Mouse (Mus musculus) hindbrain, embryonic 16.5 days (tissue): ENCODE measurements at regions not wholly inside any gene's neighbourhood (a gene's known extent, or its start where the extent isn't known, plus 50 kb on each side); places are given as distances from the start of the nearest gene placed in this dataset.

ENCODE experiments used
- ATAC-seq: fragments of 200-750 bp; cut with Nextera tagmentation; 2 replicates; pipeline ENCODE4 v1.8.0; 2017; ENCODE audit warnings: moderate TSS enrichment, moderate library complexity
- H3K27ac ChIP-seq: fragments of 300-500 bp; sonication (generic); 2 replicates; pipeline ENCODE4 v1.5.1; 2014; ENCODE audit warnings: low read depth, mild to moderate bottlenecking, control low read depth, low read length, moderate library complexity
- H3K27me3 ChIP-seq: fragments of 300-500 bp; sonication (generic); replicated peaks from 2 replicates; pipeline ENCODE4 v1.6.1; 2014; ENCODE audit warnings: low read length; ENCODE audit not compliant: control insufficient read depth, insufficient read depth
- H3K36me3 ChIP-seq: fragments of 300-500 bp; sonication (generic); 2 replicates; pipeline ENCODE4 v1.6.1; 2014; ENCODE audit warnings: mild to moderate bottlenecking, low read length, moderate library complexity, mixed read lengths; ENCODE audit not compliant: control insufficient read depth, insufficient read depth
- H3K4me1 ChIP-seq: fragments of 300-500 bp; sonication (generic); 2 replicates; pipeline ENCODE4 v1.6.1; 2014; ENCODE audit warnings: low read depth, low read length; ENCODE audit not compliant: control insufficient read depth, insufficient read depth
- H3K4me2 ChIP-seq: fragments of 300-500 bp; sonication (generic); 2 replicates; pipeline ENCODE4 v1.6.1; 2014; ENCODE audit warnings: mild to moderate bottlenecking, low read length, control low read depth, moderate library complexity
- H3K4me3 ChIP-seq: fragments of 300-500 bp; sonication (generic); 2 replicates; pipeline ENCODE4 v1.5.1; 2014; ENCODE audit warnings: mild to moderate bottlenecking, low read length, control low read depth, moderate library complexity
- H3K9ac ChIP-seq: fragments of 300-500 bp; sonication (generic); 2 replicates; pipeline ENCODE4 v1.6.1; 2014; ENCODE audit warnings: low read depth, mild to moderate bottlenecking, control low read depth, low read length, moderate library complexity
- H3K9me3 ChIP-seq: fragments of 300-500 bp; sonication (generic); 2 replicates; pipeline ENCODE4 v1.6.1; 2014; ENCODE audit warnings: mild to moderate bottlenecking, low read length, moderate library complexity; ENCODE audit not compliant: control insufficient read depth
- WGBS: fragments of 180-500 bp; shearing (Covaris S2); extraction: QIAGEN DNeasy Blood & Tissue Kit; methylation state at CpG from one replicate; pipeline ENCODE4 v1.1.7; 2014; 5-methylcytosine and 5-hydroxymethylcytosine counted together

DNA sequence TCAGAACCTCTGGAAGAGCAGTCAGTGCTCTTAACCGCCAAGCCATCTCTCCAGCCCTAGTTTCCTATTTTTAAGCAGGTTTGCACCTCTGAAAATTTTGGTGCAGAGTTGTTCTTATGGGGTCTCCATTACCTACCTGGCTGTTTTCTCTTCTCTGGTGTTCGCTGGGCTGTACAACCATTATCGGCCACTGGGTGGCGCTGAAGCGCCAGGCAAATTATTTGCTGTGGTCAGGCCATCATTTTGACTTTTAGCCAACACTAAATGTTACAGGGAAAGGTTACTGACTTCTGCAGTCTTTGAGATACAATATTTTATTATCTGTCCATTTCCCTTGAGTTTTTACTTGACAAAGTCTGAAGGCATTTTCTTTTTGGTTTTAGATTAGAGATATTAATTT is 74.8 kb upstream of the Fam241a start:
- no peaks in the 10 kb centered on the region for H3K27me3 ChIP-seq
- H3K36me3 ChIP-seq, result no peaks in the 10 kb centered on the region
- no peak for ATAC-seq
- no peak overlapping the region for H3K27ac ChIP-seq
- H3K9me3 ChIP-seq, result no peaks in the 10 kb centered on the region
- WGBS, result 6% methylated on average over 5 of the region's 5 CpGs
- no peaks in the 10 kb centered on the region for H3K4me1 ChIP-seq
- no peak overlapping the region for H3K4me2 ChIP-seq
- no peak overlapping the region for H3K4me3 ChIP-seq
- no peak overlapping the region for H3K9ac ChIP-seq

DNA sequence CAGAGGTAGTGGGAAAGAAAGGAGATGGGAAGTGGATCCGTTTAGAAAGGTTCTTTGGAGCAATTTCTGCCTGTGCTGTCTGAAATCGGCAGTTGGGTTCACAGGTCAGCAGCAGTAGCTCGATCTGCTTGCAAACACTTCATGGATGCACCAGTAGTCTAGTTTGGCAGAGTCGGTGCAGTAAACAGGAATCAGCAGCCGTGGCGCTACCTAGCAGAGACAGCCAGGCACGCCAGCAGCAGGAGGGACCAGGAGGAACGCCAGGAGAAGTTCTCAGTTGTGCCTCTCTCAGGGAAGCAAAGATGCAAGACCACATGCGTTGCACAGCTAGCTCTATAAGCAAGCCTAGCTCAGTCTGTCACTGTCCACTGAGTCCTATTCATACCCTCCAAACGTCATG is 71.0 kb upstream of the Fam241a start:
- H3K9ac ChIP-seq, result no peak overlapping the region
- no peaks in the 10 kb centered on the region for H3K27me3 ChIP-seq
- no peak for ATAC-seq
- 72% methylated on average over 10 of the region's 10 CpGs for WGBS
- no peaks in the 10 kb centered on the region for H3K9me3 ChIP-seq
- no peak overlapping the region for H3K4me2 ChIP-seq
- no peaks in the 10 kb centered on the region for H3K4me1 ChIP-seq
- H3K4me3 ChIP-seq, result no peak overlapping the region
- H3K27ac ChIP-seq, result no peak overlapping the region
- no peaks in the 10 kb centered on the region for H3K36me3 ChIP-seq

DNA sequence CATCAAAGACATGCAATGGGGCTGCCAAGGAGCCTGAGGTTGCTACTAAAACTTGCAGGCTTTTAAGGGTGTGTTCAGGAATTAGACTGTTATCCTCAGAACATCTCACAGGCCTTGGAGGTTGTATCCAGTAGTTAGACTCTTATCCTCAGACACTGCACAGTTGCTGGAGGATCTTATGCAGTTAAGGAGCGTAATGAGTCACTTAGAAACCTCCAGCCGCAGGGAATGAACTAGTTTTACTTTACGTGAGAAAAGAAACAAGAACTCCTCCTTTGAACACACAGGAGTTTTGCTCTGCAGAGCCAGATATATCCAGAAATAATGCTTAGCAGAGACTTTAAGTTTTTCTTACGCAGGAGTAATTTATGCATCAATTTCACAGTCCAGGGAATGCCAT is 70.1 kb upstream of the Fam241a start:
- no peak overlapping the region for H3K4me2 ChIP-seq
- no peak overlapping the region for H3K9ac ChIP-seq
- no peak overlapping the region for H3K27ac ChIP-seq
- 80% methylated on average over 4 of the region's 4 CpGs for WGBS
- no peak overlapping the region for H3K4me3 ChIP-seq
- H3K9me3 ChIP-seq, result no peaks in the 10 kb centered on the region
- no peaks in the 10 kb centered on the region for H3K36me3 ChIP-seq
- no peaks in the 10 kb centered on the region for H3K27me3 ChIP-seq
- H3K4me1 ChIP-seq, result no peaks in the 10 kb centered on the region
- no peak for ATAC-seq

DNA sequence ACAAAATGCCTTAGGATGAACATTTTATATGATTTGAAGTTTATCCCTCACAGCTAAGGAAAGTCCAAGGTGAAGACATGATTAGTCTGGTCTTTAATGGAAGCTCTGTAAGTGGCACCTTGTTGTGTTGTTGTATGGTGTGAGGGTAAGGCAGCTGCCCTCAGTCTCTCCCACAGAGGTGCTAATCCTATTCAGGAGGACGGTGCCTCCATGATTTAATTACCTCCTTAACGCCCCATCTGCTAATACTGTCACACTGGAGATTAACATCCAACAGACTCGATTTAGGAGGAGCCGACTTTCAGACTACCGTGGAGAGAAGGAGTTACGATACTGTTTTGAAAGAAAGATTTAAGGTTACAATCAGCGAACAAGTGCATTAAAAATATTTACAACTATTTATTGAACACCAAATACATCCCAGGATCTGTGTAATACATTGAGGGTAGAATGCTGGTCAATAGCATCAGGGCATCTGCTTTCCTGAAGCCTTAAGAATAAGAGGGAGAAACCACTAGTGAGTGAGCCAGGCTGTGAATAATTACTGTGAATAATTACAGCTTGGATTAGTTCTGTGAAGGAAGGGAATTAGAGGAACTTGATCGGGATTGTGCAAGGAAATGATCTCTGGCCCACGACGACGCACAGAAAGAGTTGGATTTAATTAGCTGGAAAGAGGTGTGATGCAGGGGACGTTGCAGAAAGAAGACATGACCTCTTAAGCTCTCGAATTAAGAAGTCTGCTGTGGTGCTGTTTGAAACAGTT is 63.0 kb upstream of the Fam241a start:
- WGBS, result 31% methylated on average over 13 of the region's 13 CpGs
- no peak overlapping the region for H3K4me2 ChIP-seq
- peak; percentile 68; the same call in 1 of the 2 replicates for ATAC-seq

DNA sequence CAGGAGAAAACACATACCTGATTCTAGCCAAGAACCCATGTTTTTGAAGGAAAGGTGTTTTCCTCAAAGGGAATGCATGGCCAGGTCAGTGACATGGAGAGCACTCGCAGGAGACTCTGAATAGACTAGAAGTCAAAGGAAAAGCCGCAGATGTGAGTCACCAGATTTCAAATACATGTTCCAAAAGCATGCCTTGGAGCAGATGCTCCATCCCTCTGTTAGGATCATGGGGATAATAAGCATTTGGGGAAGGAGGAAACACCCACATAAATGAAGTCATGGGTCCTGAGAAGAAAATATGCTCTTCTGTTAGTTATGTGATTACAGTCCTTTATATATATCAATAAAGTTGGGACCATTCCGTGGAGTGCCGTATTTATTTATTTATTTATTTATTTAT is 58.7 kb upstream of the Fam241a start:
- Histone ChIP-seq H3K4me2 (no peak overlapping the region), H3K9ac (no peak overlapping the region), H3K27ac (no peak overlapping the region), H3K4me3 (no peak overlapping the region), H3K27me3 (no peaks in the 10 kb centered on the region), H3K36me3 (no peaks in the 10 kb centered on the region), H3K9me3 (no peaks in the 10 kb centered on the region), H3K4me1 (no peaks in the 10 kb centered on the region)
- ATAC-seq, result no peak
- WGBS, result 98% methylated on average over 4 of the region's 4 CpGs

More for the DNA sequence above, 63.0 kb upstream of the Fam241a start:
- no peaks in the 10 kb centered on the region for H3K27me3 ChIP-seq
- H3K36me3 ChIP-seq, result no peaks in the 10 kb centered on the region
- H3K4me1 ChIP-seq, result no peaks in the 10 kb centered on the region
- H3K4me3 ChIP-seq, result no peak overlapping the region
- no peak overlapping the region for H3K9ac ChIP-seq
- H3K27ac ChIP-seq, result no peak overlapping the region
- no peaks in the 10 kb centered on the region for H3K9me3 ChIP-seq

DNA sequence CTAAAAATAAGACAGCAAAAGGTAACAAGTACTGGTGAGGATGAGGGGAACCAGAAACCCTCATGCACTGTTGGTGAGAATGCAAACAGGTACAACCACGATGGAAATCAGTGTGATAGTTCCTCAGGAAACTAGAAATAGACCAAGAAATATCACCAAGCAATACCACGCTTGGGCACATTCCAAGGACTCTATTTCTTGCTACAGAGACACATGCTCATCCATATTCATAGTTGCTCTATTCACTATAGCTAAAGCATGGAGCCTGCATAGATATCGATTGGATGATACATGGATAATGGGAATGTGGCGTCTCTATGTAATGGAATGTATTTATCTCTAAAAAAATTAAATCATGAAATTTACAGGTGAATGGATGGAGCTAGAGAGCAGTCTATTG is 57.5 kb upstream of the Fam241a start:
- no peak overlapping the region for H3K27ac ChIP-seq
- no peak overlapping the region for H3K4me2 ChIP-seq
- no peaks in the 10 kb centered on the region for H3K9me3 ChIP-seq
- H3K4me3 ChIP-seq, result no peak overlapping the region
- no peaks in the 10 kb centered on the region for H3K4me1 ChIP-seq
- H3K9ac ChIP-seq, result no peak overlapping the region
- no peak for ATAC-seq
- H3K36me3 ChIP-seq, result no peaks in the 10 kb centered on the region
- 0 out of 2 replicates have a peak, but pooled peaks cover 3% of the 10 kb centered on the region for H3K27me3 ChIP-seq
- WGBS, result 82% methylated on average over 4 of the region's 4 CpGs

DNA sequence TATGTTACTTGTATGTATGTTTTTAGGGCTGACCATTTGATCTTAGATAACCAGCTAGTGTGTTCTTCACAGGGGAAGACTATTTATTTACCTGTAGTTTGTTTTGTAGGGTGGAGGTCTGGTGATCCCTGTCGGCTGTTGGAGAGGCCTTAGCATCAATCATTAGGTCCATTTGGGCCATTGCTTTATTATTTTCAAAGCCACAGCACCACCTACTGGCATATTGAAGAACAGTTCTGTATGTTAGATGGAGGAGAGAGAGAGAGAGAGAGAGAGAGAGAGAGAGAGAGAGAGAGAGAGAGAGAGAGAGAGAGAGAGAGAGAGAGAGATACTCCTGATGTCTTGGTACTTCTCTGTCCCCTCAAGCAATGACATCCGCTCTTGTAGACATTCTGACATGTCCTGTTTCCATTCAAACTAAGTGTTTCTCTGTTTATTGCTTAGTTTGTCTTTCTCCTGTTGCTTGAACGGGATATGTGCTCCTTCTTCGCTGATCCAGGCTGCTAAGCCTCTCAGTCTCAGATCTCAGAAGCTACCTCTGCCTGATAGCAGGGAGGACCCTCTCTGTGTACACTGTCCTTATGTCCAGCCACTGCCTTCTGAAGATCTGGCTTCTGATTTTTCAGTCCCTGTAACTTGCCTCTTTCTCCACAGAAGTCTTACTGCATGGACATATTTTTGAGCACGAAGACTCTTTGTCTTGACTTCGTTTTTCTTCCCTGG is 52.9 kb upstream of the Fam241a start:
- Histone ChIP-seq H3K27ac (no peak overlapping the region), H3K4me2 (no peak overlapping the region), H3K9me3 (no peaks in the 10 kb centered on the region), H3K27me3 (0 out of 2 replicates have a peak, but pooled peaks cover 3% of the 10 kb centered on the region), H3K9ac (no peak overlapping the region), H3K4me3 (no peak overlapping the region), H3K36me3 (no peaks in the 10 kb centered on the region), H3K4me1 (no peaks in the 10 kb centered on the region)
- 44% methylated on average over 6 of the region's 6 CpGs for WGBS
- ATAC-seq, result peak; percentile 68; the same call in 1 of the 2 replicates

DNA sequence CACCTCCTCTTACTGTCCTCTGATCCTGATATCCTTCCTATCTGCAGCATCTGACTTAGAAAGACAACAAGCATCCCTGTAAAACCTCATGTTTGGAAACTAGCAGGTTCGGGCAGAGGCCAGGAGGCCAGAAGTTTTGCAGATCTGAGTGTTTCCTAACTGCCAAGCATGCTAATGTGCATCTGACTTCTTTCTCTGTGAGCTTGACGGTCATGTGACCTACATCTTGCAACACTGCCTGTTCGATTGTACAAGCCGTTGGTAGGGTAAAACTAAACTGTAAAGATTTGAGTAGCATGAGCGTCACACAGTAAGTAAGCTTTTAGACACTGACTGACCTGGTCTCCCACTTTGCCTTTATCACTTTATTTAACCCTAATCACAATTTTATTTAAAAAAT is 52.2 kb upstream of the Fam241a start:
- Histone ChIP-seq H3K4me1 (no peaks in the 10 kb centered on the region), H3K9ac (no peak overlapping the region), H3K27ac (no peak overlapping the region), H3K4me3 (no peak overlapping the region), H3K9me3 (no peaks in the 10 kb centered on the region), H3K4me2 (no peak overlapping the region), H3K36me3 (no peaks in the 10 kb centered on the region), H3K27me3 (0 out of 2 replicates have a peak, but pooled peaks cover 3% of the 10 kb centered on the region)
- 71% methylated on average over 5 of the region's 5 CpGs for WGBS
- no peak for ATAC-seq
